Mouse (Mus musculus) monocyte, adult 2 months (primary cell): ENCODE results near the gene Actc1.

Experiments
- DNase-seq, 2 experiments: peaks; one replicate each; pipeline ENCODE4 v3.0.0; 2022; ENCODE audit warnings: low spot score in 2 of 2, low read depth in 1 of 2

The Actc1 gene

GRCm38 (mm10) chr2:114052696-114053598 lies at the start of gene Actc1:
Gene Actc1 (minus strand): TSS chr2:114053548.
- no peak for DNase-seq

DNA sequence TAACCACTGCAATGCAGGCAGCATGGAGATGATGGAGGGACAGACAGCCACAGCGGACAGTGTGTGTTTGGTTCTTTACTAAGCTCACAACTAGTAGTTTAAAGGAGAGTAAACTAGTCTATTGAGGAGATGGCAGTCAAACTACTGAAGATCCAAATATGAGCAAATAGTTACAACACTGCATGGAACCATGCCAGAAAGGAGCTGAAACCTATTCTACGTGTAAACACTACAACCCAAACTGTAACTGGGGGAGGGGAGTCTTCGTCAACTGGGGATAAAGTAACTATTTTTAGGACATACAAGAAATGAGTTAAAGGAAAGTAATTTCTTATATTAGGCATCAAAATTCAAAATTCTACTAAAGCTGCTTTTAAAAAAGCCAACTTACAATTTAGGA lies 49.1 kb upstream of the Actc1 start:
- no peak for DNase-seq

- DNase-seq: no peak
Measured at GRCm38 (mm10) chr2:114100834-114101233, 47.5 kb upstream of the Actc1 start.

GRCm38 (mm10) chr2:114099816-114100215 lies 46.5 kb upstream of the Actc1 start:
- no peak for DNase-seq

DNA sequence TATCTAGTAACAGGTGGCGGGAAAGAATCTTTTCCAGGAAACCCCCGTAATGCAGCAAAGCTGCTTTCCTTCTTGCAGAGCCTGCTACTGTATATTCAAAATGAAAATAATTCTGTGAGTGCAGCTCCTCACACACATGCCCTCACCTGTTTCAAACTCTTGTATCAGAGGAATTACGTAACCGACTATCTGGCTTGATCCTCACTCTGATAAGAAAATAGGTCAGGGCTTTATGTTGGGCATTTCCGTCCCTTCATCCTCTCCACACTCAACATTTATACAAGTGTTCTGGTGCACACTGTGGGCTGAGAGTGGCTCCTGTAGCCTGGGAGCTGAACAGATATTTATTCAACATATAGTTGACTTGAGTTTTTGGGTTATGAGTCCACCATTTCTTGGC lies 45.8 kb upstream of the Actc1 start:
- DNase-seq: no peak

DNA sequence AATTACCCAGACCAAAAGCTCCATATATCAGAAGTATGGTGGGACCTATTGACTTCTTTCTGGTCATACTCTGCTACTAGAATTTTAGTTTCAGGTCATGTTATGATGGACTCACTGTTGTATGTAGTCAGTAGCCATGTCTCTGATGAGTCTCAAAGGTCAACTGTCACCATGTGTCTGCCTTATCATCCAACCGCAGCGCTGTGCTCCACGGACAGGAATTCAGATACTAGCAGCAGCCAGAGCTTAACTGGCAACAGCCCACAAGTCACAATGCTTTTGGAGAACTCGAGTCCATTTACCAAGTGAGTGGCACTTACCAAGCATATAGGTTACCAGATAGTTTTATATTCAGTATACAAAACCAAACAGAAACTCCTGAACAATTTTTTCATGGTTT lies 44.3 kb upstream of the Actc1 start:
- DNase-seq: no peak

GRCm38 (mm10) chr2:114096570-114096969 lies 43.2 kb upstream of the Actc1 start:
- no peak for DNase-seq

GRCm38 (mm10) chr2:114095348-114095747 lies 42.0 kb upstream of the Actc1 start:
- DNase-seq: no peak

- no peak for DNase-seq
Measured at GRCm38 (mm10) chr2:114094696-114095095, 41.3 kb upstream of the Actc1 start.

DNA sequence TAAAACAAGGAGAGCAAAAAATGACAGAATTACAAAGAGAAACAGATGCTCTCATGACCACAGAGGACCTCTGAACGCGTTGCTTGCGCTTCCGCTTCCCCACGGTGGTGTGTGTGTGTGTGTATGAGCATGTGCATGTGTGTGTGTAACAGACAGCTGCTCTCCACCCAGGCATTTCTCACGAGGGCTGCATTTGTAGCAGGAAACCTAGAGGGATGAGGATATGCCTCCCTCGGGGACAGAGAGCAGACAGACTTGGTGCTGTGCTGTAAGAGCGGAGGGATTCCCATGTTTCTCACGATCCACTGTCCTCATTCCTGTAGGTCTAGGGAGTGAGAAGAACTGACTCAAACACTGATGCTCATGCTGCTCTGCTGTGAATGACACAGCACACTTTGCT lies 40.2 kb upstream of the Actc1 start:
- DNase-seq: no peak

- no peak for DNase-seq
Measured at GRCm38 (mm10) chr2:114089862-114090261, 36.5 kb upstream of the Actc1 start.

GRCm38 (mm10) chr2:114087271-114087670 lies 33.9 kb upstream of the Actc1 start:
- DNase-seq: no peak

- no peak for DNase-seq
Measured at GRCm38 (mm10) chr2:114071876-114072275, 18.5 kb upstream of the Actc1 start.

GRCm38 (mm10) chr2:114066226-114066625 lies 12.9 kb upstream of the Actc1 start:
- DNase-seq: no peak

DNA sequence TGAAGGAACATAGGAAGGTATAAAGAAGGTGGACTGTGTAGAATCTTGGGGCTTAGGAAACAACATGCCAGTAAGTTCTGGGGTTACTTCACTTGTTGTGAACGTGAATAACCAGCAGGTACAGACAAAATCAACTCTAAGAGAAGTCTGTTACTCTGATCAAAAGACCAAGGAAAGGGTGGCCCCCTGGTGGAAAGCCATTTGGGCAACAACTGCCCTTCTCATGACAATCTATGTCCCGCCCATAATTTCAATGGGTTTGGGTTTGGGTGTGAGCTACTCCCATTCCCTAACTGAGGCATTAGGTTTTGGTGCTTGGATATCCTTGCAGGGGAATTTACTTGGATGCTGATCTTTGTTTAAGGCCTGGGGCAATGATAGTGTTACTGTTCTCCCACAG lies 10.7 kb upstream of the Actc1 start:
- no peak for DNase-seq

DNA sequence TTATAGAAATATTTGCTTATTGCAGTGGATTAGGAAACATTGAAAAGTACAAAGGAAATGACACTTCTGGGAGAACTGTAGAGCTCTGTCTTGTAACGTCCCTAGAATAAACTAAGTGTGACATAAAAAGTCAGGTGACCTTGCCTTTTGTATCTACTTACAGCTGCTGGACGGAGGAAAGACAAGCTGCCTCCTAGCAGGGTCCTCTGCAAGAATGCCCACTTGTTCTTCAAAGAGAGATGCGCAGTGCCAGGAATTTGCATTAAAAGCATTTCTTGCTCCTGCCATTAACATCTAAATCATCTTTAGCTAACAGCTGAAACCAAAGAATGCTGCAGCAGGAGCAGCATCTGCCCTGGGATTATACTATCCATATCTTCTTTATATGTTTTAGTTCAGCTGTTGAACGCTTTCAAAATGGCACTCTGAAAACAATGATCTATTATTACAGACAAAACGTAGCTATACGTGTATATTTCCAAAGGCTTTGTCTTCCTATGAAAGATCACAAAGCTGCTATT lies 6.8 kb upstream of the Actc1 start:
- no peak for DNase-seq

DNA sequence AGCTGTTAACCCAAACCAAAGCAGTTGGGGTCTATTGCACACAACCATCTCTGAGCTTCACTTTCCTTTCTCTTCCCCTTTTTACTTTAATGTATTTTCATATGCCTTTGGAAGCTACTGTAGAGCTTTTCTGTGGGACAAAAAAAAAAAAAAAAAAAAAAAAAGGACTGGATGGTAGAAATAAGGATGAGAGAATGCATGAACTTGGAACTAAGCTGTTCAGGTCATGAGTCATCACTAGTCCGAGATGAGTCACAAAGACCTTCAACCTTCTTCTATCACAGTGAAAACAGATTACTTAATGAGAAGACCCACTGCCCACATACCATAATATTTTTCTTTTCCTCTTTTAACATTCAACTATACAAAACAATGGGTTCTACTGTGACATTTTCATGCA lies 6.3 kb upstream of the Actc1 start:
- DNase-seq: no peak

DNA sequence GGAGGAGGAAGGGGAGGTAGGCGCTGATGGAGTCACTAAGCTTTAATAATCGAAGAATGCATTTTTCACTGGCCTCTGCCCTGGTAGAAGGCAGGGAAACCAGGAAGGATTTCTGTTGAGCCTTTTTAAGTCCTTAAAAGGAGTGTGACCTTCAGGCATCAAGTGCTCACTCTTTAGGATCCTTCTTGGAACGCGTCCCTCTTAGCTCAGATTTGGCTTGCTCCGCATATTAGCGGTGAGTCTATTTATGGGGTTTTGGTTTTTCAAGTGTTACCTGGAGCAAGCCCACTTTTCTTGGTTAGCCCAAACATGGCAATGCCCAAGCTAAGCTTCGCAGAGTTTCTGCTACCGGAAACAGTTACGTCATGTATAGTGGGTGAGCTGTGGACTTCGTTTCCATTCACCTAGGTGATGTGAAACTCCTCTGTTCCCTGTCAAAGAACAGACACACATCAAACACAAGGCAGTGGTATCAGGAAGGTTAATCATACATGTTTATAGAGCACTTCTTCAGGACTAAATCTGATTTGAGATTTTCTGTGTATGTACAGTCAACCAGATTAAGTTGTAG lies 5.0 kb upstream of the Actc1 start:
- DNase-seq: no peak

DNA sequence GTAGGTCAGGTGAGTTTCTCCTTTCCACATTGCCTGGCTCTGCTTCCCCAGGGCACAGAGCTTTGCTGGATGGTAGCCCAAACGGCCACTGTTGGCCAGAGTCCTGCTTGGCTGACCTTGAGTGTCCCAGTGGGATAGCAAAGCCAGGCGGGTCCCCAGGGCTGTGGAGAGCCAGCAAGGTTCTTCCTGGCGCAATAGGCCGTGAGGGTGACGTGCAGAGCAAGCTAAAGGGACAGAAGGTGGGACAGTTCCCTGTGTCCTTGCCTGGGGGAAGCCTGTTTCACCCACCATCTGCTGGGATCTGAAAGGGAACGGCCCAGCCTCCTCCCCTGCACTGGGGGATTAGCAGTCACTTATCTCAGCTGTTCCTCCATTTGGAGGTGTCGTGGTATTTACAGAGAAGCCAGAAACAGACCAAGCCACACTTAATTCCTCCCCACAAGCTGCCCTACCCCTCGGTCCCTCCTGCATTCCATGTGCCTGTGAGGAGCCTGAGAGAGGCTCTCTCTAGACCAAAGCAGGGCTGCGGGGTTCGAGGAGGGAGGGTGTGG lies 4.0 kb upstream of the Actc1 start:
- DNase-seq: no peak

GRCm38 (mm10) chr2:114054129-114054528 lies 781 bp upstream of the Actc1 start:
- DNase-seq: no peak

- no peak for DNase-seq
Measured at GRCm38 (mm10) chr2:114051871-114052241, 1.5 kb downstream of the Actc1 start.
